9 mouse cellular contexts compared by ENCODE assay signal in genomic region chr9:40730302-40730700, GRCm38 (mm10). TPM values are rescaled to one million over a fixed set of nuclear protein-coding genes. Genes with fewer than 3 reads are reported as not detected.
DNase-seq lines count a peak whose midpoint lies in the region; ATAC-seq and TF ChIP-seq lines count a peak whose summit lies in the region.
"Had no signal": no experiment of that assay in that cellular context is flagged by ENCODE, and none has a peak within 500 bp of the region (broad histone marks: within the 10 kb centered on the region; RNA-seq: fewer than 3 reads in every experiment).

No protein-coding gene starts in this region.

- TF ChIP-seq CTCF in intestine, postnatal 0 days (IDR thresholded peaks at IDR 0.05; ENCODE audit: low read depth) = no peak

- H3K4me3 ChIP-seq in liver, embryonic 11.5 days (ENCODE audit: low read depth, low read length) = peak overlapping the region; percentile 41
- H3K4me3 ChIP-seq in embryonic facial prominence, embryonic 15.5 days (replicated peaks) = peak overlapping the region; percentile 45
- H3K4me3 ChIP-seq in intestine, postnatal 0 days (ENCODE audit: low read depth, low read length) = peak overlapping the region; percentile 39
- H3K4me3 ChIP-seq in neural tube, embryonic 13.5 days = peak overlapping the region; percentile 39

- no peak for DNase-seq in liver, embryonic 11.5 days (ENCODE audit: low spot score)
- no peak for DNase-seq in liver
- no peak for DNase-seq in gastrocnemius, postnatal 4 days (ENCODE audit: low spot score in 2 of 2)
- no peak for DNase-seq in T-cell, adult 2 months (ENCODE audit: low spot score)
- DNase-seq in left cerebral cortex, adult 11 months (ENCODE audit: low spot score) = no peak

- H3K9me3 ChIP-seq in liver, embryonic 11.5 days (ENCODE audit: control insufficient read depth, low read length) = no peaks in the 10 kb centered on the region
- no peaks in the 10 kb centered on the region for H3K9me3 ChIP-seq in embryonic facial prominence, embryonic 15.5 days (replicated peaks)
- no peaks in the 10 kb centered on the region for H3K9me3 ChIP-seq in intestine, postnatal 0 days (ENCODE audit: control insufficient read depth)
- no peaks in the 10 kb centered on the region for H3K9me3 ChIP-seq in neural tube, embryonic 13.5 days

- peak overlapping the region; percentile 68 for H3K4me2 ChIP-seq in liver, embryonic 11.5 days
- H3K4me2 ChIP-seq in embryonic facial prominence, embryonic 15.5 days (replicated peaks) = peak overlapping the region; percentile 77
- peak overlapping the region; percentile 72 for H3K4me2 ChIP-seq in intestine, postnatal 0 days (replicated peaks; ENCODE audit: low read depth)
- peak overlapping the region; percentile 66 for H3K4me2 ChIP-seq in neural tube, embryonic 13.5 days

- H3K27ac ChIP-seq in liver, embryonic 11.5 days (ENCODE audit: low read depth, low read length) = peak overlapping the region; percentile 38; the same call in 1 of the 2 replicates
- H3K27ac ChIP-seq in embryonic facial prominence, embryonic 15.5 days (replicated peaks) = peak overlapping the region; percentile 96
- H3K27ac ChIP-seq in intestine, postnatal 0 days (ENCODE audit: low read depth, low read length) = peak overlapping the region; percentile 64; the same call in 1 of the 2 replicates
- peak overlapping the region; percentile 87 for H3K27ac ChIP-seq in neural tube, embryonic 13.5 days (replicated peaks)

- 66% methylated on average over 12 of the region's 12 CpGs for WGBS in liver, embryonic 11.5 days
- 37% methylated on average over 12 of the region's 12 CpGs for WGBS in embryonic facial prominence, embryonic 15.5 days
- 65% methylated on average over 12 of the region's 12 CpGs for WGBS in intestine, postnatal 0 days
- 54% methylated on average over 12 of the region's 12 CpGs for WGBS in neural tube, embryonic 13.5 days

- H3K27me3 ChIP-seq in liver, embryonic 11.5 days (replicated peaks; ENCODE audit: control insufficient read depth, insufficient read depth, low read length) = no peaks in the 10 kb centered on the region
- H3K27me3 ChIP-seq in embryonic facial prominence, embryonic 15.5 days = no peaks in the 10 kb centered on the region
- no peaks in the 10 kb centered on the region for H3K27me3 ChIP-seq in intestine, postnatal 0 days (replicated peaks; ENCODE audit: control insufficient read depth, insufficient read depth, low read length)
- no peaks in the 10 kb centered on the region for H3K27me3 ChIP-seq in neural tube, embryonic 13.5 days

- no peak for ATAC-seq in liver, embryonic 11.5 days (replicated peaks; ENCODE audit: low FRiP score)
- no peak for ATAC-seq in embryonic facial prominence, embryonic 15.5 days (ENCODE audit: insufficient number of reproducible peaks, low FRiP score, low TSS enrichment, low read depth)
- ATAC-seq in intestine, postnatal 0 days = no peak
- 0 out of 2 replicates have a peak, but pooled peaks have one; percentile 6 for ATAC-seq in neural tube, embryonic 13.5 days (ENCODE audit: low read depth)

- no peaks in the 10 kb centered on the region for H3K36me3 ChIP-seq in liver, embryonic 11.5 days (ENCODE audit: control insufficient read depth, insufficient read depth, low read length)
- H3K36me3 ChIP-seq in embryonic facial prominence, embryonic 15.5 days = no peaks in the 10 kb centered on the region
- no peaks in the 10 kb centered on the region for H3K36me3 ChIP-seq in intestine, postnatal 0 days (ENCODE audit: control insufficient read depth, insufficient read depth)
- H3K36me3 ChIP-seq in neural tube, embryonic 13.5 days = no peaks in the 10 kb centered on the region

- H3K4me1 ChIP-seq in liver, embryonic 11.5 days (replicated peaks; ENCODE audit: control insufficient read depth, insufficient read depth, low read length) = no peaks in the 10 kb centered on the region
- H3K4me1 ChIP-seq in embryonic facial prominence, embryonic 15.5 days = peaks cover 24% of the 10 kb centered on the region
- no peaks in the 10 kb centered on the region for H3K4me1 ChIP-seq in intestine, postnatal 0 days (replicated peaks; ENCODE audit: control insufficient read depth, insufficient read depth, low read length)
- peaks cover 43% of the 10 kb centered on the region for H3K4me1 ChIP-seq in neural tube, embryonic 13.5 days (replicated peaks)

- H3K9ac ChIP-seq in liver, embryonic 11.5 days (ENCODE audit: low read depth, low read length) = no peak overlapping the region
- H3K9ac ChIP-seq in embryonic facial prominence, embryonic 15.5 days = peak overlapping the region; percentile 18
- H3K9ac ChIP-seq in intestine, postnatal 0 days (ENCODE audit: low read depth, low read length) = 0 out of 2 replicates have a peak overlapping the region, but pooled peaks have one; percentile 17
- peak overlapping the region; percentile 69 for H3K9ac ChIP-seq in neural tube, embryonic 13.5 days

RNA-seq across cellular contexts. Expression of gene Clmp, which starts 44.5 kb away (rescaled TPM):
- 7.4 and 7.7 TPM in 2 replicates for polyA plus RNA-seq in liver, embryonic 11.5 days (2014; fragmentation: Nextera tagmentation; extraction: Ambion mirVana)
- polyA plus RNA-seq in embryonic facial prominence, embryonic 15.5 days (2015; fragmentation: Nextera tagmentation; extraction: Ambion mirVana) = 37.9 and 41.4 TPM in 2 replicates
- polyA plus RNA-seq in intestine, postnatal 0 days (2015; fragmentation: Nextera tagmentation; extraction: Ambion mirVana) = 23.0 and 25.2 TPM in 2 replicates
- polyA plus RNA-seq in neural tube, embryonic 13.5 days (2015; fragmentation: Nextera tagmentation; extraction: Ambion mirVana) = 51.5 and 52.0 TPM in 2 replicates
- total RNA-seq in gastrocnemius, postnatal 4 days (2021) = 10 to 100 TPM; 31.1 to 31.8 TPM

RNA-seq across cellular contexts. Expression of gene Gm21915, which starts 59.9 kb away (rescaled TPM):
- polyA plus RNA-seq in liver, embryonic 11.5 days (2014; fragmentation: Nextera tagmentation; extraction: Ambion mirVana) = not detected in 2 replicates
- not detected in 2 replicates for polyA plus RNA-seq in embryonic facial prominence, embryonic 15.5 days (2015; fragmentation: Nextera tagmentation; extraction: Ambion mirVana)
- polyA plus RNA-seq in intestine, postnatal 0 days (2015; fragmentation: Nextera tagmentation; extraction: Ambion mirVana) = not detected in 2 replicates
- not detected in 2 replicates for polyA plus RNA-seq in neural tube, embryonic 13.5 days (2015; fragmentation: Nextera tagmentation; extraction: Ambion mirVana)
- total RNA-seq in gastrocnemius, postnatal 4 days (2021) = not detected
- total RNA-seq: left cerebral cortex, adult 18-20 months had no signal

Comparison
In these comparisons a context has a peak if more than half of its experiments do, and no peak if none do; other contexts are left out.
1. H3K27ac ChIP-seq: peak in every context shown above with its lines; median percentile 96 in embryonic facial prominence, embryonic 15.5 days; 87 in neural tube, embryonic 13.5 days; 64 in intestine, postnatal 0 days; 38 in liver, embryonic 11.5 days.